Mouse (Mus musculus) embryonic facial prominence, embryonic 12.5 days (tissue): Measurements from ENCODE around the gene Zkscan2. TPM values are rescaled to one million over a fixed set of nuclear protein-coding genes. Genes with fewer than 3 reads are reported as not detected.

Experiments
- ATAC-seq: fragments of 200-750 bp; cut with Nextera tagmentation; 2 replicates; pipeline ENCODE4 v1.8.0; 2017; ENCODE audit not compliant: insufficient number of reproducible peaks, insufficient read depth, low FRiP score, low TSS enrichment
- H3K27ac ChIP-seq: fragments of 300-500 bp; sonication (generic); 2 replicates; pipeline ENCODE4 v1.5.1; 2016; ENCODE audit warnings: mild to moderate bottlenecking
- H3K27me3 ChIP-seq: fragments of 300-500 bp; sonication (generic); 2 replicates; pipeline ENCODE4 v1.6.1; 2016; ENCODE audit warnings: mild to moderate bottlenecking, moderate library complexity
- H3K36me3 ChIP-seq: fragments of 300-500 bp; sonication (generic); 2 replicates; pipeline ENCODE4 v1.6.1; 2016; ENCODE audit warnings: mild to moderate bottlenecking
- H3K4me1 ChIP-seq: fragments of 300-500 bp; sonication (generic); 2 replicates; pipeline ENCODE4 v1.6.1; 2016
- H3K4me2 ChIP-seq: fragments of 300-500 bp; sonication (generic); replicated peaks from 2 replicates; pipeline ENCODE4 v1.6.1; 2016; ENCODE audit warnings: mild to moderate bottlenecking, moderate library complexity
- H3K4me3 ChIP-seq: fragments of 300-500 bp; sonication (generic); 2 replicates; pipeline ENCODE4 v1.5.1; 2016; ENCODE audit warnings: mild to moderate bottlenecking
- H3K9ac ChIP-seq: fragments of 300-500 bp; sonication (generic); 2 replicates; pipeline ENCODE4 v1.6.1; 2016; ENCODE audit warnings: mild to moderate bottlenecking, moderate library complexity
- H3K9me3 ChIP-seq: fragments of 300-500 bp; sonication (generic); 2 replicates; pipeline ENCODE4 v1.6.1; 2016; ENCODE audit warnings: mild to moderate bottlenecking, moderate library complexity
- WGBS: fragments of 180-500 bp; shearing (Covaris S2); methylation state at CpG from one replicate; pipeline ENCODE4 v1.1.7; 2016; 5-methylcytosine and 5-hydroxymethylcytosine counted together
- polyA plus RNA-seq: library from polyadenylated mRNA; unstranded; fragments of >200 nt; fragmentation: Nextera tagmentation; extraction: Ambion mirVana; gene quantifications from 2 replicates; pipeline ENCODE4 v1.2.1, GENCODE M21; 2016

Zkscan2 gene
- polyA plus RNA-seq, 1 experiment from 2014 or later, result 7.0 TPM

DNA sequence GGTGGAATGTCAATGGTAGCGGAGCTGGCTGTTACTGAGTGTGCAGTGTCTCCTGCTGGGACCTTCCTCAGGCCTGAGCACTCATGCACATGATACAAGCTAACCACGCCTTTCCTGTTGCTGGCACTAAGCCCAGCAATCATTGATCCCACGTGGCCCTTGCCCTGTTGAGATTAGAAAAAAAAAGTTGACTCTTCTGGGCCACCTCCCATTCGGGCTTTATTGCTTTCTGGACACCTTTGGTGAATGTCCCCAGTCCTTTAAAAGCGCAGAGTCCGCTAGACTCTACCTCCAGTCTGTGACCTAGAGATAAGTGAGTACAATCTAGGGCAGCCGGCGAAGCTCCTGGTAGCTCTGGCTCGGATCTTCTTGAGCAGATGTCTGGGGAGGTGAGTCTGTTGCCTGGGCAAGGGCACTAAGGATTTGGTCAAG, 38.2 kb downstream of the Zkscan2 start, which contains the start of gene Aqp8:
Gene Aqp8 (plus strand): TSS at position 222 of the 432 bp plus-strand sequence.
- H3K27ac ChIP-seq, result no peak within 1 kb of the TSS
- H3K36me3 ChIP-seq, result no peaks in the 10 kb centered on the region
- H3K9ac ChIP-seq, result no peak within 1 kb of the TSS
- no peaks in the 10 kb centered on the region for H3K27me3 ChIP-seq
- no peak for ATAC-seq
- H3K4me3 ChIP-seq, result no peak within 1 kb of the TSS
- WGBS, result 81% methylated on average over 9 of the region's 9 CpGs
- no peak within 1 kb of the TSS for H3K4me2 ChIP-seq
- H3K9me3 ChIP-seq, result no peaks in the 10 kb centered on the region
- H3K4me1 ChIP-seq, result no peaks in the 10 kb centered on the region

DNA sequence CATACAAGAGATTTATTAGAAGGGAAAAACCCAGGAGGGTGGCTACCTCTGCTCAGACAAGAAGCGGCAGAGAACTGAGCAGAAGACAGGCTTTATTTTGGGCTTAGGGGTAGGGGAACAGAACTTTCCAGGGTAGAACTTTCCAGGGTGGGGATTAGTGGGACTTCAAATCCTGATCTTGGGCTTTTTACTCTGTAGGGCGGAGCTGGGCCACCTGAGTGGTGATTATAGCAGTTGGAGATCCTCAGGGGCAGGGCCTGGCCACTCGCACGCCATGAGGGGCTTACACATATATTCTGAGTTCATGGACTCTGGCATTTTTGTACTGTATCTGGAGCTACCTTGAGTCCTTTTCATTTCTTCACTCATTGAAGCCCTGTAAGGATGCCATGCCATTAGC, 38.9 kb downstream of the Zkscan2 start:
- Histone ChIP-seq H3K9ac (no peak overlapping the region), H3K4me3 (no peak overlapping the region), H3K27me3 (no peaks in the 10 kb centered on the region), H3K4me2 (no peak overlapping the region), H3K4me1 (no peaks in the 10 kb centered on the region), H3K36me3 (no peaks in the 10 kb centered on the region), H3K9me3 (no peaks in the 10 kb centered on the region), H3K27ac (no peak overlapping the region)
- 85% methylated on average over 4 of the region's 4 CpGs for WGBS
- no peak for ATAC-seq

DNA sequence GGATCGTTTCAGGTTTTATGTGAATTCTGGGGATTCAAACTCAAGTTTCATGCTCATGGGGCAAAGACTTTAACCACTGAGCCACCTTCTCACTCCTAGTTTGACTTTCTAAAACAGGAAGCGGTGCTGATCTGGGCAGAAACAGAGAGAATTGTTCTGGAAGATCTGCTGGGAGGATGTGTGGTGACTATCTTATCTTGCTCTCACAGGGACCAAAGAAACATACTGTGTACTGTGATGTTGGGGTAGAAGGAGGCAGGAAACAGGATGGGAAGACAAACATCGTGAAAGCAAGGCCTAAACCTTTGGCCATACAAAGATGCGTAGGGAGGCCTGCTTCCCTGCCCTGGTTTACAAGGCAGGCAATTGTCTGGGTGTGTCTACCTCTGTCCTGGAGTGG, 41.0 kb downstream of the Zkscan2 start:
- no peak overlapping the region for H3K27ac ChIP-seq
- no peaks in the 10 kb centered on the region for H3K27me3 ChIP-seq
- no peak overlapping the region for H3K4me2 ChIP-seq
- ATAC-seq, result no peak
- no peaks in the 10 kb centered on the region for H3K4me1 ChIP-seq
- H3K9ac ChIP-seq, result no peak overlapping the region
- no peaks in the 10 kb centered on the region for H3K9me3 ChIP-seq
- H3K36me3 ChIP-seq, result no peaks in the 10 kb centered on the region
- no peak overlapping the region for H3K4me3 ChIP-seq
- whole genome bisulfite sequencing, result 77% methylated on average over 4 of the region's 4 CpGs

DNA sequence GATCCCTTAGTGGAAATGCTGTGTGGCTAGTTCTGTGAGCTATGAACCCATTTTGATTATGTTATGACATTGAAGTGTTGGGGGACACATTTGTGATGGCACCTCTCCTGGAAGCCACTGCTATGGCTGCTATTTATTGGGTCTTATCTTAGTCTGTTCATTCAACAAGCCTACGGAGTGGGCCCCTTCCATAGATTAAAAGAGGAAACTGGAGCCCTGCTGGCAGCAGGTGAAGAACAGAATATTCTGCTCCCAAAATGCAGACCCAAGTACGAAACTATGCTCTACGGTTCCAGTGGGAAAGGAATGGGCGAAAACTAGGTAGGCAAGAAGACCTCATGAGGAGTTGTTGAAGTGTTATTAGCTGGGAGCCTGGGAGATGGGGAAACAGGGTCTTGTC, 41.9 kb downstream of the Zkscan2 start:
- no peak overlapping the region for H3K9ac ChIP-seq
- no peaks in the 10 kb centered on the region for H3K9me3 ChIP-seq
- no peaks in the 10 kb centered on the region for H3K36me3 ChIP-seq
- WGBS, result 86% methylated on average over 4 of the region's 4 CpGs
- no peak overlapping the region for H3K4me2 ChIP-seq
- H3K4me1 ChIP-seq, result no peaks in the 10 kb centered on the region
- no peak overlapping the region for H3K4me3 ChIP-seq
- no peak for ATAC-seq
- no peak overlapping the region for H3K27ac ChIP-seq
- no peaks in the 10 kb centered on the region for H3K27me3 ChIP-seq

DNA sequence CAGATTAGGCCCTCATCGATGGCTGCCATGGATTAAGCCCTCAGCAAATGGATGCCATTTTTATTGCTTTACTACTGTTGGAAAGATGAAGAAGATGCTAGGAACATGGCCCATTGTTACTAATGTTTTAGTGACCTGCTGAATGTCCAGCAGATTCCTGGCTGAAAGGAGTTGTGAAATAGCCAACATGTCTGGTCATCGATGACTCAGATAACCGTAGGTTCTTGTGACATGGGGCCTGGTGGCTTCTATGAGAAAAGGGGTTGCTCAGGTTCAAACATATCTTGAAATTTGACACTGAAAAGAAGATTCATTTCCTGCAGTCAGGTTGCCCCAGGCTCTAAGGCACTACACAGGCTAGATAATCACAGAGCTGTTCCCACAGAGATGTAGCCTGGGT, 45.2 kb downstream of the Zkscan2 start:
- Histone ChIP-seq H3K4me2 (no peak overlapping the region), H3K36me3 (no peaks in the 10 kb centered on the region), H3K4me1 (no peaks in the 10 kb centered on the region), H3K9ac (no peak overlapping the region), H3K27me3 (no peaks in the 10 kb centered on the region), H3K4me3 (no peak overlapping the region), H3K9me3 (no peaks in the 10 kb centered on the region), H3K27ac (no peak overlapping the region)
- 91% methylated on average over 3 of the region's 3 CpGs for WGBS
- no peak for ATAC-seq

DNA sequence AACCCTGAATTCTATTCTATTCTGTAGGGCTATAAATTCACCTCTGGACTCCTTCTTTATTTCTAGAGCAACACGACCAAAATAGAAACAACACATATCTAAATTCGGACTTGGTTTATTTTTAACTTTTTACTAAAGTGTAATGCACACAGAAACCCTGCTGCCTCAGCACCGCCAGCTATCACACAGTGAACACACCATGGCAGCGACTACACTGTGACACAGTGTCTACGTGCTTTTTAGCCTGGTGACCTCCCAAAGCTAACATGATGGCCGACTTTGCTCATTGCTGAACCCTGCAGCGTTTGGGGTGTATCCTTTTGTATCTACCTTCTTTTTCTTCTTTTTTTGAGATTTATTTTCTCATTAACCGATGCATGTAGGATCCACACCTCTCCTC, 47.2 kb downstream of the Zkscan2 start:
- no peak overlapping the region for H3K9ac ChIP-seq
- H3K4me2 ChIP-seq, result no peak overlapping the region
- no peak for ATAC-seq
- H3K27ac ChIP-seq, result no peak overlapping the region
- H3K36me3 ChIP-seq, result no peaks in the 10 kb centered on the region
- no peaks in the 10 kb centered on the region for H3K9me3 ChIP-seq
- no peak overlapping the region for H3K4me3 ChIP-seq
- H3K27me3 ChIP-seq, result no peaks in the 10 kb centered on the region
- WGBS, result 88% methylated on average over 8 of the region's 8 CpGs
- H3K4me1 ChIP-seq, result no peaks in the 10 kb centered on the region

DNA sequence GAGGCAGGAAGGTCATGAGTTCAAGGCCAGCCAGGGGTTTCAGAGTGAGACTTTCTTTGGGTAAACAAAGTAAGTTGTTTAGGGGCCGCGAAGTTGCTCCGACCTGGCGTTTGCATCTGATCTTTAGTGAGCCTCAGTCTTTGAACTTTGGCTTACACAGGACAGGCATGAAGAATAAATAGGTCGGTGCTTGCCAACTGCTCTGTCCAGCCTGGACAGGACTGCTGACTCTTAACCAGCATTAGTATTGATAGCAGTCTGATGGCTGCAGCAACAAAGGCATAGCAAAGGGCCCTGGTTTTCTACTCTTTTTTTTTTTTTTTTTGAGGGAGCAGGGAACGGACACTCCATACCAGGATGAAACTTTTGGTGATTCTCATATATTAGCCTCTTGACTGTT, 47.7 kb downstream of the Zkscan2 start:
- Histone ChIP-seq H3K9me3 (no peaks in the 10 kb centered on the region), H3K9ac (no peak overlapping the region), H3K4me3 (no peak overlapping the region), H3K27me3 (no peaks in the 10 kb centered on the region), H3K36me3 (no peaks in the 10 kb centered on the region), H3K4me2 (no peak overlapping the region), H3K4me1 (no peaks in the 10 kb centered on the region), H3K27ac (no peak overlapping the region)
- 78% methylated on average over 6 of the region's 6 CpGs for WGBS
- no peak for ATAC-seq

DNA sequence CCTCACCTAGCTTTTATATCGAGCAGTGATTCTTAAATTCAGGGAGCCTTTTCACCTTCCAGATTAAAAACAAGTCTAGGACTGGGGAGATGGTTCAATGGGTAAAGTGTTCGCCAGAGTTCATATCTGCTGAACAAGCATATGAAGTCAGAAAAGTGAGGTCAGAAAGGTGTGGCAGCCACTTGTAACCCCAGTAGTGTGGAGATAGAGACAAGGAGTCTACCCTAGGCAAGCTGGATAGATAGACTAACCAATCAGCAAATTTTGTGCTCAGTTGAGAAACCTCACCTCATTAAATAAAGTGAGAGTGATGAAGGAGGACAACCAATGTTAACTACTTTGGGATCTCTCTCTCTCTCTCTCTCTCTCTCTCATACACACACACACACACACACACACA, 49.7 kb downstream of the Zkscan2 start:
- Histone ChIP-seq H3K27me3 (no peaks in the 10 kb centered on the region), H3K4me3 (no peak overlapping the region), H3K36me3 (no peaks in the 10 kb centered on the region), H3K4me1 (no peaks in the 10 kb centered on the region), H3K27ac (no peak overlapping the region), H3K9me3 (no peaks in the 10 kb centered on the region), H3K4me2 (no peak overlapping the region), H3K9ac (no peak overlapping the region)
- 94% methylated on average over 2 of the region's 2 CpGs for WGBS
- ATAC-seq, result no peak

DNA sequence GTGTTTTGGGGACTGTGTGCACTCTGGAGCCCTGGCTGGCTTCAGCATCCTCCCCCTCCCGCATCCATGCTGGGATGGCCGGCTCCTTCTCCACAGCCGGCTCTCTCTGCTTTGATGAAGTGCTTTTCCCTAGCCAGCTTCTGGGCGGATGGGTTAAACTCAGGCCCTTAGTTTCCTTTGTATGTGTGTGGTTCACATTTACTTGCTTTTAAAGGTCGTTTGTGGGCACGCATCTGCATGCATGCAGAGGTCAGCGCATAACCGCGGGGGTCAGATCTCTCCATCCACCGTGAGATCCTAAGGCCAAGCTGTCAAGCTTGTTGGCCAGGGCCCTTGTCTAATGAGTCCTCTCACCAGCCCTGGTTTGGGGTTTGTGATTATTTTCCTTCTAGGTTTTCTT, 50.6 kb downstream of the Zkscan2 start:
- Histone ChIP-seq H3K4me3 (no peak overlapping the region), H3K27ac (no peak overlapping the region), H3K9me3 (no peaks in the 10 kb centered on the region), H3K36me3 (no peaks in the 10 kb centered on the region), H3K9ac (no peak overlapping the region), H3K27me3 (no peaks in the 10 kb centered on the region), H3K4me2 (no peak overlapping the region), H3K4me1 (no peaks in the 10 kb centered on the region)
- ATAC-seq, result no peak
- 56% methylated on average over 10 of the region's 10 CpGs for whole genome bisulfite sequencing

DNA sequence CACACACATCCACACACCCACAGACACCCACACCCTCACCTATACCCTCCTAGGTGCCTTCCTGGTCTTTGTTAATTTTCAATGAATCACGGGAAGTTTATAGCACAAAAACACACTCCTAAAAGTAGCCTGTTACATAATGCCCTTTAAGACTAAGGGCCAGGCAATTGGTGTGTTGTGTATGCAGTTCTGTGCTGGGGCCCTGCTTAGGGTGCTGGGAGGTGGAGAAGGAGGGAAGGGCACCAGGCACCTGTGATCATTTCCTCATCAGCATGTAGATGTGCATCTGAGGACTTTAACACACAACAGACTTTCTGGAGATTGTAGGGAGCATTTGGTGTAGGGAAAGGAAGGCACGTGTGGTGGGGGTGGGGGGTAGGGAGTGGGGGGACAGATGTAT, 51.5 kb downstream of the Zkscan2 start:
- Histone ChIP-seq H3K4me2 (no peak overlapping the region), H3K9ac (no peak overlapping the region), H3K27me3 (no peaks in the 10 kb centered on the region), H3K4me3 (no peak overlapping the region), H3K27ac (no peak overlapping the region), H3K4me1 (no peaks in the 10 kb centered on the region), H3K36me3 (no peaks in the 10 kb centered on the region), H3K9me3 (no peaks in the 10 kb centered on the region)
- ATAC-seq, result no peak
- WGBS, result 91% methylated on average over 2 of the region's 2 CpGs

DNA sequence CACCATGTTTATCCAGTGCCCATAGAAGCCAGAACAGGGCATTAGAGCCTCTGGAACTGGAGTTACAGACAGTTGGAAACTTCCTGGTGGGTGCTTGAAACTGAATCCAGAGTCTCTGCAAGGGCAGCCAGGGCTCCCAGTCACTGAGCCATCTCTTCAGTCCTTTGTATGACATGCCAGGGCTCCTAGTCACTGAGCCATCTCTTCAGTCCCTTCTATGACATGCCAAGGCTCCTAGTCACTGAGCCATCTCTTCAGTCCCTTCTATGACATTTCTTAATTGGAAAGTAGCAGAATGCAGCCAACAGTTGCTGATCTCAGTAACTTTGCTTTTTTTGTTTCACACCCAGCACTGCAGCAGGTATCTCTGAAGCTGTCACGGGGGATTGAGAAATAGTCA, 58.2 kb downstream of the Zkscan2 start:
- no peak overlapping the region for H3K9ac ChIP-seq
- H3K27me3 ChIP-seq, result no peaks in the 10 kb centered on the region
- no peaks in the 10 kb centered on the region for H3K36me3 ChIP-seq
- no peaks in the 10 kb centered on the region for H3K4me1 ChIP-seq
- no peak overlapping the region for H3K27ac ChIP-seq
- no peak overlapping the region for H3K4me2 ChIP-seq
- ATAC-seq, result no peak
- H3K4me3 ChIP-seq, result no peak overlapping the region
- WGBS, result 87% methylated on average over 1 of the region's 1 CpGs
- H3K9me3 ChIP-seq, result no peaks in the 10 kb centered on the region

DNA sequence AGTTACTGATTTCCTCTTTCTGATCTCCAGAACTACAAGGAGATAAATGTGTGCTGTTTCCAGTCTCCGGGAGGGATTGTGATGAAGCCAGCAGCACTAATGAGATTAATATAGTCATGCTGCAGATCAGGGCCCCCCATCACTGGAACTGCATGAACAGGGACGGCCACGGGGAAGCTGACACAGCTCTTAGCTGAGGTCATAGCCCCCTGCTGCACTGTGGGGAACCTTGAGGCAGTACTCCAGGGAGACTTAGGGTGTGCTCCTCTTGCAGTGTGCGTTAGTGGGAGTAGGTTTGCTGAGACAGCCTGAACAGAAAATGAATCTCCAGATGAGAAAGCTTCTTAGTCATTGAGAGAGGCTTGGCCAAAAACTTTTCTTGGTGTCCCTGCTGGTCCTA, 69.0 kb downstream of the Zkscan2 start:
- 0 out of 2 replicates have a peak, but pooled peaks cover 6% of the 10 kb centered on the region for H3K9me3 ChIP-seq
- H3K4me2 ChIP-seq, result no peak overlapping the region
- no peaks in the 10 kb centered on the region for H3K27me3 ChIP-seq
- no peak overlapping the region for H3K4me3 ChIP-seq
- H3K4me1 ChIP-seq, result no peaks in the 10 kb centered on the region
- no peak overlapping the region for H3K27ac ChIP-seq
- no peak for ATAC-seq
- WGBS, result 70% methylated on average over 4 of the region's 4 CpGs
- no peak overlapping the region for H3K9ac ChIP-seq
- H3K36me3 ChIP-seq, result peaks cover 24% of the 10 kb centered on the region

DNA sequence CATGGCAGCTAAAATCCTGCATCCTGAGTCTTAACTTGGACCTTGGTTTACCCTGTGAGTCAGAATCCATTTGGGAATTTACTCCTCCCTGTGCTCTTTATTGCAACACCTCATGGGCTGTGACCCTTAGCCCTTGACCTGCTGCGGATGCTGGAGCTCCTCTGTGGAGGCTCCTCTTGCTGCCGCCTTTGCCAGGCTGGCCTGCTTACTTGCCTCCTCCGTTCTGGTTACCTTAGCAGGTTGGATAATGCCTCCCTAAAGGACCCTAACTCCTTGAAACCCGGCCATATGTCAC, 69.9 kb downstream of the Zkscan2 start:
- 0 out of 2 replicates have a peak, but pooled peaks cover 6% of the 10 kb centered on the region for H3K9me3 ChIP-seq
- no peak overlapping the region for H3K27ac ChIP-seq
- no peaks in the 10 kb centered on the region for H3K4me1 ChIP-seq
- ATAC-seq, result no peak
- H3K9ac ChIP-seq, result no peak overlapping the region
- 79% methylated on average over 4 of the region's 4 CpGs for WGBS
- H3K4me3 ChIP-seq, result no peak overlapping the region
- H3K4me2 ChIP-seq, result no peak overlapping the region
- H3K27me3 ChIP-seq, result no peaks in the 10 kb centered on the region
- H3K36me3 ChIP-seq, result peaks cover 25% of the 10 kb centered on the region
